Mouse (Mus musculus) gastrocnemius, adult 18-20 months (tissue): ENCODE measurements around the gene Gm15023. TPM values are rescaled to one million over a fixed set of nuclear protein-coding genes. Genes with fewer than 3 reads are reported as not detected.
"Not testable (repeated sequence)": the region's sequence is repeated elsewhere in the genome, so short reads cannot be mapped to it uniquely, and the experiment has no call there.

Source experiments
- DNase-seq: peaks from one replicate; pipeline ENCODE4 v3.0.0; 2021; ENCODE audit warnings: low spot score
- long read RNA-seq, 2 experiments: library from polyadenylated mRNA; stranded (forward); transcript quantifications; one replicate each; pipeline ENCODE4 v2.0.0; 2021
- total RNA-seq, 2 experiments: library from RNA; stranded (reverse); gene quantifications; 2 replicates each; pipeline ENCODE4 v1.2.3; 2021

Gm15023 gene
- not detected for total RNA-seq
- long read RNA-seq, experiment 1, result 0 reads
- long read RNA-seq, experiment 2, result 0 reads

DNA sequence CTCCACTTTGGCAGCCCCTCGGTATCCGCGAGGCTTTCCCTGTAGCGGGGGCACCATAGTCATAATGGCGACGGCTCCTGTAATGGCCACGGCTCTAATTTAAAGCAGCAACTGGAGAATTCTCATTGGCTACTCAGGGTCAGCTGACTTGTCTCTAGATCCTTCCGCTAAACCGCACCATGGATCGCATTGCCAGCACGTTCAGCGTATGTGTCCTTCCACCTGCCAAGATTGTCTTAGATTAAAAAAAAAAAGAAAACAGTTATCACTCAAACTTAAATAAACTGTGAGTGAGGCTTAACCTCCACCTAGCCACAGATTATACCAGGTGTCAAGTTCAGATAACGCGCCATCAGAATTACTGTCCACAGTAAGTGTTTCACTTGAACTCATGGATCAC lies at the start of gene Gm15023:
Gm15023 (minus strand) TSS at position 101 of the 400 bp plus-strand sequence.
- DNase-seq, result not testable (repeated sequence)

DNA sequence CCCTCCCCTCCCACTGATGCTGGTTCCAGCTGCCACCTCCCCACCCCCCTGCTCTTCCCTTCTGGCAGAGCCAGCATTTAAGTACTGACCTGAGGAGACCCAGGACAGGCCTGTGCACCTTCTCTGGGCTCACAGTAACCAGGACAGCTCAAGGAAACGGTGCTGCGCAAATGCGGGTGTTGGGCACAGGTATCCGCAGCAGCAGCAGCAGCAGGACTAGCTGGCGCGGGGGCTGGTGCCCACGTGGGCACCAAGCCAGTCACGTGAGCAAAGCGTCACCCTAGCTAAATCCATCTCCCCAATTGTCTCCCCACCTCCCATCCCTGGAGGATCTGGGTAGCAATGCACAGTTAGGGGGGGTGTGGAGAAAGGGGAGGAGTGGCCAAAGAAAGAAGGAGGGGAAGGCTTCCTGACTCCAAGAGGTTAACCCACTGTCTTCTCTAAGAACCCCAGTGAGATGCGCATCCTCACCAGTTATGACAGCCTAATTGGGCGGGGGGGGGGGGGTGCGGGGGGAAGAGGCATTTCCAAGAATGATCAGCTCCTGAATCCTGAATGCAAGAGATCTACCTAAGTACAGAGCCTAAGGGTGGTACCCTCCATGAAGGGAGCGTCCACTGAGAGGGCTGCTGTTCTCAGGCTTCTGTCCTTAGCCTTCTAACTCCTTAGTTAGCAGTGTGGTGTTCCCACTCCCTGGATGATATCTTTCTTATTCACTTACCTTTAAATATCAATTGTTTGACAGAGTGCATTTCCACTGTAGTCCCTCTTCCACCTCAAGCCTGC lies 33.2 kb upstream of the Gm15023 start, which contains the start of gene Tceal6:
Tceal6 (minus strand) TSS at position 252 of the 786 bp plus-strand sequence.
- DNase-seq, result no peak

DNA sequence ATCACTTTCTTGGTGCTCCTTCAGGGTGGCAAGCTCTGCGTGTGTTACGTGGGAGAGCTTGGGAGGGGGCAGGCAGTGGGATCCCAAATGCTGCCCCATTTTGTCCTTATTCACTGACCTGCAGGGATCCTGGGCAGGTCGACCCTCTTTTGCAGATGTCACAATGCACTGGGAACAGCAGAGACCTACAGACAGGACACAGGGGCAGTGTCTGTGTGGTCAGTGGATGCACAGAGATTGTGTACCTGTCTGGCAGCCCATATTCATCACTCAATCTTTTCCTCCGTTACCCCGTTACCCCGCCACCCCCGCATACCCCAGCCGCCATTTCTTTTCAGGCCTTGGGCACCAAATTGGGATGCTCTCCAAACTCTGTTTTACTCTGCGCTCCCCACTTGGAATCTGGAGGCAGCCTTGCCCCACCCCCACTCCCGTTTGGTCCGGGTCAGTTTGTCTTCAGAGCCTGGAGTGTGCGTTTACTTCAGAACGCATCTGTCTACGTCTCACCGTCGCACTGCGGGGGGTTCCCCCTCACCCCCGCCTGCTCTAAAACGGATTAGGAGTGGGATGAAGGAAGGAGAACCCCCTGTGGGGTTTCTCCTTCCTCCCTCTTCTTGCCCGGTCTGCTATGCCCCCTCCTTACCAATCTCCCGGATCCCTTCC lies 32.5 kb upstream of the Gm15023 start:
- DNase-seq, result not testable (repeated sequence)

- DNase-seq, result not testable (repeated sequence)
Measured at GRCm38 (mm10) chrX:135189924-135190323, 12.5 kb upstream of the Gm15023 start.

DNA sequence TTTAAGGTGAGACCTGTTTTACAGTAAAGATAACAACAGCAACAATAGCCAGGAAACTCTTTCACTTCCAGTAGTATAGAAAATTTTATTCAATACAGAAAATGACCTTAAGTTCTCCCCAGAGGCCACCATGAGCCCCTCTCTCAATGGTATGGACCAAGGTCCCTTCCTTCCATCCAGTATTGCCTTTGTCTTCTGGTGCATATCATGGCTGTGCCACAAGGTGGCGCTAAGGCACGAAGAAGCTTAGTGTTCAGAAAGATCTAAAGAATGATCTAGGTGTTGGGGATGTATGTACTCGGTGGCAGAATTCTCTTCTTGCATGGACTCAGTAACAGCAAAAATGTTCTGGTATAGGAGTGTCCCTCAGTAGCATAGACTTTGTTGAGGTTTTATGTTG lies 11.2 kb upstream of the Gm15023 start:
- DNase-seq, result not testable (repeated sequence)

Other genes starting within 250 kb of the Gm15023 start
- gene Nxf2, start 212.9 kb downstream of the Gm15023 start, total RNA-seq, result not detected
- 1 to 10 TPM in 1 of 2 experiments, under 1 TPM in 1; 0.95 to 1.2 TPM for gene Zmat1, start 168.4 kb downstream of the Gm15023 start, total RNA-seq
- gene Tceal6, start 33.1 kb upstream of the Gm15023 start, total RNA-seq, result not detected
- gene Pramel3, start 124.7 kb upstream of the Gm15023 start, total RNA-seq, result not detected
- not detected for gene Gm5128, start 195.7 kb upstream of the Gm15023 start, total RNA-seq